Mouse (Mus musculus) cerebellum, adult 2 months (tissue): ENCODE measurements at regions not wholly inside any gene's neighbourhood (a gene's known extent, or its start where the extent isn't known, plus 50 kb on each side); places are given as distances from the start of the nearest gene placed in this dataset.

Source experiments
- DNase-seq, 2 experiments: peaks; one replicate each; pipeline ENCODE4 v3.0.0; 2021
- H3K27ac ChIP-seq: fragments of 200-500 bp; 2 replicates; pipeline ENCODE4 v1.5.1; 2012; ENCODE audit warnings: low read length, control low read depth, inconsistent platforms; ENCODE audit not compliant: insufficient read depth
- H3K27me3 ChIP-seq: fragments of 200-500 bp; 2 replicates; pipeline ENCODE4 v1.6.1; 2012; ENCODE audit warnings: inconsistent platforms, mild to moderate bottlenecking, low read length, moderate library complexity; ENCODE audit not compliant: control insufficient read depth, insufficient read depth
- H3K4me1 ChIP-seq: fragments of 200-500 bp; 2 replicates; pipeline ENCODE4 v1.6.1; 2011; ENCODE audit warnings: low read length; ENCODE audit not compliant: control insufficient read depth, insufficient read depth
- H3K4me3 ChIP-seq: fragments of 200-500 bp; replicated peaks from 2 replicates; pipeline ENCODE3; 2011; ENCODE audit warnings: mild to moderate bottlenecking, low read depth, low read length, control low read depth; ENCODE audit not compliant: insufficient read depth
- CTCF ChIP-seq: fragments of 200-500 bp; IDR thresholded peaks from 2 replicates; pipeline ENCODE4 v1.5.1; 2011; ENCODE audit warnings: low read depth, mild to moderate bottlenecking, control low read depth, low read length, moderate library complexity, borderline replicate concordance; ENCODE audit not compliant: insufficient read depth
- POLR2A ChIP-seq: fragments of 200-500 bp; IDR thresholded peaks from 2 replicates; pipeline ENCODE4 v1.6.1; 2011; ENCODE audit warnings: low read length, control low read depth, borderline replicate concordance; ENCODE audit not compliant: insufficient read depth
- WGBS: fragments of 180-500 bp; shearing (Covaris S2); methylation state at CpG from one replicate; pipeline ENCODE4 v1.1.7; 2018; 5-methylcytosine and 5-hydroxymethylcytosine counted together

GRCm38 (mm10) chr6:94336168-94336567 lies 52.5 kb upstream of the Magi1 start:
- no peak for TF ChIP-seq CTCF
- no peak for TF ChIP-seq POLR2A
- DNase-seq: no peak
- Histone ChIP-seq H3K27ac (no peak overlapping the region), H3K4me3 (no peak overlapping the region), H3K27me3 (no peaks in the 10 kb centered on the region), H3K4me1 (no peaks in the 10 kb centered on the region)
- WGBS: 61% methylated on average over 6 of the region's 6 CpGs
